Mouse (Mus musculus): ENCODE data around the gene Chd3. TPM values are rescaled to one million over a fixed set of nuclear protein-coding genes. Genes with fewer than 3 reads are reported as not detected.

The Chd3 gene
- total RNA-seq, 2 experiments from 2014 or later, result 504 to 538 TPM

GRCm38 (mm10) chr11:69390400-69391034 lies 21.3 kb upstream of the Chd3 start:
- peak in 1 of 2 experiments; percentile 72 for DNase-seq (ENCODE audit: extremely low spot score in 1 of 2, low spot score in 1 of 2)

GRCm38 (mm10) chr11:69389531-69390399 lies 20.6 kb upstream of the Chd3 start:
- peak in 1 of 2 experiments; percentile 35 for DNase-seq (ENCODE audit: extremely low spot score in 1 of 2, low spot score in 1 of 2)

GRCm38 (mm10) chr11:69388680-69389079 lies 19.5 kb upstream of the Chd3 start:
- DNase-seq (ENCODE audit: extremely low spot score in 1 of 2, low spot score in 1 of 2), result no peak

GRCm38 (mm10) chr11:69386758-69387157 lies 17.6 kb upstream of the Chd3 start:
- DNase-seq (ENCODE audit: extremely low spot score in 1 of 2, low spot score in 1 of 2), result no peak

GRCm38 (mm10) chr11:69384979-69385378 lies 15.8 kb upstream of the Chd3 start:
- DNase-seq (ENCODE audit: extremely low spot score in 1 of 2, low spot score in 1 of 2), result no peak

GRCm38 (mm10) chr11:69382478-69383105 lies 13.4 kb upstream of the Chd3 start:
- DNase-seq (ENCODE audit: extremely low spot score in 1 of 2, low spot score in 1 of 2), result no peak

GRCm38 (mm10) chr11:69381356-69381755 lies 12.2 kb upstream of the Chd3 start:
- DNase-seq (ENCODE audit: extremely low spot score in 1 of 2, low spot score in 1 of 2), result no peak

- DNase-seq (ENCODE audit: extremely low spot score in 1 of 2, low spot score in 1 of 2), result no peak
Measured at GRCm38 (mm10) chr11:69379600-69379999, 10.4 kb upstream of the Chd3 start.

- no peak for DNase-seq (ENCODE audit: extremely low spot score in 1 of 2, low spot score in 1 of 2)
Measured at GRCm38 (mm10) chr11:69377766-69378165, 8.6 kb upstream of the Chd3 start.

- DNase-seq (ENCODE audit: extremely low spot score in 1 of 2, low spot score in 1 of 2), result no peak
Measured at GRCm38 (mm10) chr11:69375646-69376045, 6.4 kb upstream of the Chd3 start.

DNA sequence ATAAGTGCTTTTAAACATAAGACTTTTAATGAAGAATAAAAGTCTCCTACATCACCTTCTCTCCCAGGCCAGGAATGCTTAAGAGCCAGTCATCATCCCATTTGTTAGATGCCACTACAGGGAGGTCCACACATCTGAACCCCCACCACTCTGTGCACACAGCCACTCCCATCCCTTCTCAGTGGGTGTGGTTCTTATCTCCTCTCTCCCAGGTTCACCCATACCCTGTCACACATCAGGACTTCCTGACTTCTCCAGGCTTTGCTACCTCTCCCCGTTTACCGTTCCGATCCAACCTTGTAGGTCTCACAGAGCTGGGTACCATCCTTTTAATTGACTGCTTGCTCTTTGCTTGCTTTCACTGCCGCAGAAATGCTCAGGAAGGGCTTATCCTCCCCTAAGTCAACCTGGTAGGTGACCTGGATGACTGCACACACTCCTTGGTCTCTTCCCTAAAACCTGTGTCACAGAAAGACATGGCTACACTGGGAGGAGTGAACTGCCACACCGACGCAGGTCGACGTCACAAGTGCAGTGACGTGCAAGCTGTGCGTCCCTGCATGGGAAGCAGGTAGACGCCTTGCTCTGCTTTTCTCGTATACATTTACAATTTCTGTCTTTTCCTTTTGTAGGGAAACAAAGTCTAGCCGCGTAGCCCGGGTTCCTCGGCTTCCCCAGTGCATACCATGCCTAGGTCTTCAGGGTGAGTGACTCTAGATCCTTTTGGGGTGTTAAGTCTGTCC lies 4.2 kb upstream of the Chd3 start:
- DNase-seq (ENCODE audit: extremely low spot score in 1 of 2, low spot score in 1 of 2), result no peak

DNA sequence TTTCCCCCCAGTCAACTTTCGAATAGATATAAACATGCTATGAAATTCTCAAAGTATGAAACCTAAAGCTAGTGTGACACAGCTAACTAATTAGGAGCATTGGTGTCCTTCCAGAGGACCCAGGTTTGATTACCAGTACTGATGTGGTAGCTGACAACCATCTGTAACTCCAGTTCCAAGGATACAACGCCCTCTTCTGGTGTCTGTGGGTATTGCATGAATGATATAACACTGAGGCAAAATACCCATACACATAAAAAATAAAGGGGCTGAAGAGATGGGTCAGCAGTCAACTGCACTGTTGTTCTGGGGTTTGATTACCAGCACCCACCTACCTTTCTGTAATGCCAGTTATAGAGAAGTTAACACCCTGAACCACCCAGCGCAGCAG lies 3.6 kb upstream of the Chd3 start:
- no peak for DNase-seq (ENCODE audit: extremely low spot score in 1 of 2, low spot score in 1 of 2)

GRCm38 (mm10) chr11:69372056-69372779 lies 3.0 kb upstream of the Chd3 start:
- DNase-seq (ENCODE audit: extremely low spot score in 1 of 2, low spot score in 1 of 2), result peak; percentile 61 to 73

- no peak for DNase-seq (ENCODE audit: extremely low spot score in 1 of 2, low spot score in 1 of 2)
Measured at GRCm38 (mm10) chr11:69371601-69372000, 2.4 kb upstream of the Chd3 start.

- no peak for DNase-seq (ENCODE audit: extremely low spot score in 1 of 2, low spot score in 1 of 2)
Measured at GRCm38 (mm10) chr11:69370817-69371215, 1.6 kb upstream of the Chd3 start.

- DNase-seq (ENCODE audit: extremely low spot score in 1 of 2, low spot score in 1 of 2), result no peak
Measured at GRCm38 (mm10) chr11:69369990-69370816, 997 bp upstream of the Chd3 start.

DNA sequence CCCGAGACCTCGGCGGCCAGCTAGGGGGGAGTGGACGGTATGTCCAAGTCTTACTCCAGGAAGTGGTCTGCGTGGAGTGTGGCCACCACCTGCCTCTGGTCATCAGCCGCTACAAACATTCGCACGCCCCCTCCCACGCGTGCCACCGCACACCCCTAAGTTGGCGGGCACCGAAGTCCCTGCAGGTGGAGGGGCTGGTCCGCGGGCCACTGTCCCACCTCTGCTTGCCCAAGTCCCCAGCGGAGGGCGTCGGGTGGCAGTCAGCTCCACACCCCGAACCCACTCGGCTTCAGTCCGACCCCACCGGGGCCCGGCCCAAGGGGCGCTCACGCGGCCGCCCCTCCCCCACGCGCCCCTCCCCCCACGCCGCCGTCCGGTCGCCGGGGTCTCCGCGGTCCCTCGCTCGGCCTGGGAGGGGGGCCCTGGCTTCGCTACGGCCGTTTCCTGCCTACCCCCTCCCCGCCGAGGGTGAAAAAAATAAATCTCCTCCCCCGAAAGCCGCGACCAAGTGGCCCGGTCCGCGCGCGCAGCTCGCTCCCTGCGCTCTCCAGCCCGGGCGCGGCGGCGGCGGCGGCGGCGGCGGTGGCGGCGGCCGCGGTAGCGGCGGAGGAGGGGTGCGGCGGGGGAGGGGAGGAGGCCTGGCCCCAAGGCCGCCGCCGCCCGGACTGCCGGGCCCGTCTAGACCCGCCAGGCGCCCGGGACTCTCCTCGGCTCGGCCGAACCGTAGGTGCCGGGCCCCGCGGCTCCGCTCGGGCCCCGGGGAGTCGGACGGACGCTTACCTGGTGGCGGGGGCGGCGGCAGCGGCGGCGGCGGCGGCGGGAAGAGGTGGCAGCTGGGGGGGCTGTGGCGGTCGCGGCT lies 621 bp downstream of the Chd3 start:
- DNase-seq (ENCODE audit: extremely low spot score in 1 of 2, low spot score in 1 of 2), result peak in 1 of 2 experiments; percentile 39

All from layer of hippocampus, postnatal 25 days (tissue).